9 mouse cellular contexts compared by ENCODE assay signal in genomic region chr13:23448758-23449157, GRCm38 (mm10). TPM values are rescaled to one million over a fixed set of nuclear protein-coding genes. Genes with fewer than 3 reads are reported as not detected.
DNase-seq lines count a peak whose midpoint lies in the region; ATAC-seq and TF ChIP-seq lines count a peak whose summit lies in the region.
"Had no signal": no experiment of that assay in that cellular context is flagged by ENCODE, and none has a peak within 500 bp of the region (broad histone marks: within the 10 kb centered on the region; RNA-seq: fewer than 3 reads in every experiment).

No protein-coding gene starts in this region.

- peak overlapping the region; percentile 79 for H3K4me2 ChIP-seq in kidney, embryonic 16.5 days (replicated peaks; ENCODE audit: low read depth, low read length)
- H3K4me2 ChIP-seq in intestine, embryonic 15.5 days (replicated peaks), result peak overlapping the region; percentile 67
- peak overlapping the region; percentile 71; the same call in 1 of the 2 replicates for H3K4me2 ChIP-seq in midbrain, postnatal 0 days (ENCODE audit: low read depth, low read length, poor library complexity, severe bottlenecking)

- no peak for ATAC-seq in kidney, embryonic 16.5 days (ENCODE audit: low FRiP score, low TSS enrichment)
- no peak for ATAC-seq in intestine, embryonic 15.5 days
- ATAC-seq in midbrain, postnatal 0 days (ENCODE audit: low FRiP score), result no peak

- H3K9me3 ChIP-seq in kidney, embryonic 16.5 days (ENCODE audit: low read length), result no peaks in the 10 kb centered on the region
- no peaks in the 10 kb centered on the region for H3K9me3 ChIP-seq in forebrain, embryonic 10.5 days
- H3K9me3 ChIP-seq in intestine, embryonic 15.5 days, result no peaks in the 10 kb centered on the region
- no peaks in the 10 kb centered on the region for H3K9me3 ChIP-seq in midbrain, postnatal 0 days (ENCODE audit: low read length)

- no peak overlapping the region for H3K9ac ChIP-seq in kidney, embryonic 16.5 days (replicated peaks; ENCODE audit: low read length)
- H3K9ac ChIP-seq in intestine, embryonic 15.5 days, result no peak overlapping the region
- no peak overlapping the region for H3K9ac ChIP-seq in midbrain, postnatal 0 days (replicated peaks; ENCODE audit: low read length, poor library complexity, severe bottlenecking)

- no peaks in the 10 kb centered on the region for H3K36me3 ChIP-seq in kidney, embryonic 16.5 days (ENCODE audit: insufficient read depth, low read length)
- no peaks in the 10 kb centered on the region for H3K36me3 ChIP-seq in forebrain, embryonic 10.5 days (replicated peaks)
- H3K36me3 ChIP-seq in intestine, embryonic 15.5 days, result no peaks in the 10 kb centered on the region
- H3K36me3 ChIP-seq in midbrain, postnatal 0 days (ENCODE audit: insufficient read depth, low read length), result no peaks in the 10 kb centered on the region

- H3K4me1 ChIP-seq in kidney, embryonic 16.5 days (ENCODE audit: insufficient read depth, low read length), result peaks cover 14% of the 10 kb centered on the region
- peaks cover 26% of the 10 kb centered on the region for H3K4me1 ChIP-seq in forebrain, embryonic 10.5 days
- peaks cover 5% of the 10 kb centered on the region; the same call in 1 of the 2 replicates for H3K4me1 ChIP-seq in intestine, embryonic 15.5 days (replicated peaks)
- H3K4me1 ChIP-seq in midbrain, postnatal 0 days (ENCODE audit: insufficient read depth, low read length), result 0 out of 2 replicates have a peak, but pooled peaks cover 6% of the 10 kb centered on the region

- H3K27ac ChIP-seq in kidney, embryonic 16.5 days (ENCODE audit: low read length), result no peak overlapping the region
- H3K27ac ChIP-seq in forebrain, embryonic 10.5 days, result no peak overlapping the region
- no peak overlapping the region for H3K27ac ChIP-seq in intestine, embryonic 15.5 days
- no peak overlapping the region for H3K27ac ChIP-seq in midbrain, postnatal 0 days (ENCODE audit: low read depth, low read length)

- no peak for TF ChIP-seq CTCF in midbrain, postnatal 0 days (IDR thresholded peaks at IDR 0.05)

- no peak for DNase-seq in kidney, postnatal 36 days
- DNase-seq in forebrain, embryonic 10.5 days (ENCODE audit: extremely low spot score, low spot score), result no peak
- DNase-seq in midbrain, postnatal 0 days (ENCODE audit: low spot score), result no peak
- no peak for DNase-seq in right cerebral cortex, adult 18-20 months
- DNase-seq in adrenal gland, postnatal 4 days (ENCODE audit: low spot score in 2 of 2), result no peak
- no peak for DNase-seq in cerebellum, postnatal 10 days

- H3K4me3 ChIP-seq in kidney, embryonic 16.5 days (ENCODE audit: low read length), result peak overlapping the region; percentile 62
- H3K4me3 ChIP-seq in forebrain, embryonic 10.5 days, result peak overlapping the region; percentile 67
- H3K4me3 ChIP-seq in intestine, embryonic 15.5 days (replicated peaks), result peak overlapping the region; percentile 48
- H3K4me3 ChIP-seq in midbrain, postnatal 0 days (ENCODE audit: low read depth, low read length), result peak overlapping the region; percentile 50

- H3K27me3 ChIP-seq in kidney, embryonic 16.5 days (ENCODE audit: insufficient read depth, low read length), result no peaks in the 10 kb centered on the region
- no peaks in the 10 kb centered on the region for H3K27me3 ChIP-seq in forebrain, embryonic 10.5 days (ENCODE audit: poor library complexity, severe bottlenecking)
- no peaks in the 10 kb centered on the region for H3K27me3 ChIP-seq in intestine, embryonic 15.5 days (replicated peaks)
- H3K27me3 ChIP-seq in midbrain, postnatal 0 days (ENCODE audit: insufficient read depth, low read length), result no peaks in the 10 kb centered on the region

- WGBS in kidney, embryonic 16.5 days, result 56% methylated on average over 3 of the region's 3 CpGs
- 54% methylated on average over 3 of the region's 3 CpGs for WGBS in forebrain, embryonic 10.5 days
- WGBS in intestine, embryonic 15.5 days, result 60% methylated on average over 3 of the region's 3 CpGs
- 60% methylated on average over 3 of the region's 3 CpGs for WGBS in midbrain, postnatal 0 days

RNA-seq across cellular contexts. Expression of gene Btn1a1, which starts 16.9 kb away (rescaled TPM):
- polyA plus RNA-seq in kidney, embryonic 16.5 days (2015; fragmentation: Nextera tagmentation; extraction: Ambion mirVana), result 0.08 and 0.11 TPM in 2 replicates
- 0.09 TPM in 1 of 2 replicates, not detected in the other for polyA plus RNA-seq in forebrain, embryonic 10.5 days (2016; fragmentation: Nextera tagmentation; extraction: Ambion mirVana)
- polyA plus RNA-seq in intestine, embryonic 15.5 days (2015; fragmentation: Nextera tagmentation; extraction: Ambion mirVana), result 0.08 and 0.11 TPM in 2 replicates
- 0.05 TPM in 1 of 2 replicates, not detected in the other for total RNA-seq in midbrain, postnatal 0 days (2014; rRNA removed)
- 0.04 and 0.07 TPM in 2 replicates for polyA plus RNA-seq in midbrain, postnatal 0 days (2015; fragmentation: Nextera tagmentation; extraction: Ambion mirVana)
- under 1 TPM; 0.20 to 0.87 TPM for total RNA-seq in adrenal gland, postnatal 4 days (2021)
- total RNA-seq: granulocyte monocyte progenitor cell, adult 5-6 weeks had no signal

RNA-seq across cellular contexts. Expression of gene Abt1, which starts 25.1 kb away (rescaled TPM):
- 13.7 and 14.6 TPM in 2 replicates for polyA plus RNA-seq in kidney, embryonic 16.5 days (2015; fragmentation: Nextera tagmentation; extraction: Ambion mirVana)
- 15.3 and 15.5 TPM in 2 replicates for polyA plus RNA-seq in forebrain, embryonic 10.5 days (2016; fragmentation: Nextera tagmentation; extraction: Ambion mirVana)
- polyA plus RNA-seq in intestine, embryonic 15.5 days (2015; fragmentation: Nextera tagmentation; extraction: Ambion mirVana), result 11.2 TPM in 2 replicates
- total RNA-seq in midbrain, postnatal 0 days (2014; rRNA removed), result 4.9 and 7.3 TPM in 2 replicates
- polyA plus RNA-seq in midbrain, postnatal 0 days (2015; fragmentation: Nextera tagmentation; extraction: Ambion mirVana), result 5.2 and 6.0 TPM in 2 replicates
- total RNA-seq in adrenal gland, postnatal 4 days (2021), result 1 to 10 TPM; 7.9 to 8.9 TPM

RNA-seq across cellular contexts. Expression of gene Btn2a2, which starts 39.9 kb away (rescaled TPM):
- 0.50 and 0.54 TPM in 2 replicates for polyA plus RNA-seq in kidney, embryonic 16.5 days (2015; fragmentation: Nextera tagmentation; extraction: Ambion mirVana)
- 0.52 and 0.54 TPM in 2 replicates for polyA plus RNA-seq in forebrain, embryonic 10.5 days (2016; fragmentation: Nextera tagmentation; extraction: Ambion mirVana)
- polyA plus RNA-seq in intestine, embryonic 15.5 days (2015; fragmentation: Nextera tagmentation; extraction: Ambion mirVana), result 0.16 and 0.23 TPM in 2 replicates
- total RNA-seq in midbrain, postnatal 0 days (2014; rRNA removed), result 0.16 TPM in 1 of 2 replicates, not detected in the other
- not detected in 2 replicates for polyA plus RNA-seq in midbrain, postnatal 0 days (2015; fragmentation: Nextera tagmentation; extraction: Ambion mirVana)
- under 1 TPM in 1 of 2 experiments, not detected in 1; 0.17 TPM for total RNA-seq in adrenal gland, postnatal 4 days (2021)
- total RNA-seq: granulocyte monocyte progenitor cell, adult 5-6 weeks had no signal
